ENCODE assay signal across 8 mouse cellular contexts in genomic region chr9:123123571-123124412, GRCm38 (mm10). TPM values are rescaled to one million over a fixed set of nuclear protein-coding genes. Genes with fewer than 3 reads are reported as not detected.
DNase-seq lines count a peak whose midpoint lies in the region; ATAC-seq and TF ChIP-seq lines count a peak whose summit lies in the region.

No protein-coding gene starts in this region.

- no peak overlapping the region for H3K27ac ChIP-seq in midbrain, postnatal 0 days (ENCODE audit: low read depth, low read length)
- H3K27ac ChIP-seq in midbrain, embryonic 10.5 days (replicated peaks), result no peak overlapping the region
- peak overlapping the region; percentile 31; the same call in 1 of the 2 replicates for H3K27ac ChIP-seq in liver, postnatal 0 days (ENCODE audit: low read depth)

- H3K36me3 ChIP-seq in midbrain, postnatal 0 days (ENCODE audit: insufficient read depth, low read length), result peaks cover 47% of the 10 kb centered on the region
- peaks cover 96% of the 10 kb centered on the region for H3K36me3 ChIP-seq in midbrain, embryonic 10.5 days
- H3K36me3 ChIP-seq in liver, postnatal 0 days (replicated peaks; ENCODE audit: insufficient read depth, low read length), result peaks cover 54% of the 10 kb centered on the region

- peak; percentile 49 for DNase-seq in CD4-positive, CD25-positive, alpha-beta regulatory T cell, adult 2 months (ENCODE audit: low read depth, low spot score)
- peak; percentile 49 for DNase-seq in midbrain, postnatal 0 days (ENCODE audit: low spot score)
- DNase-seq in midbrain, embryonic 10.5 days (ENCODE audit: low spot score), result no peak
- DNase-seq in liver, postnatal 0 days, result no peak
- DNase-seq in right cerebral cortex, postnatal 25 days, result no peak
- no peak for DNase-seq in testis, postnatal 14 days (ENCODE audit: low spot score)

- no peak overlapping the region for H3K9ac ChIP-seq in midbrain, postnatal 0 days (replicated peaks; ENCODE audit: low read length, poor library complexity, severe bottlenecking)
- H3K9ac ChIP-seq in liver, postnatal 0 days (replicated peaks), result no peak overlapping the region

- peak; percentile 85 for TF ChIP-seq CTCF in midbrain, postnatal 0 days (IDR thresholded peaks at IDR 0.05)
- TF ChIP-seq CTCF in liver, postnatal 0 days (IDR thresholded peaks at IDR 0.05; ENCODE audit: low read depth), result peak; percentile 87

- TF ChIP-seq EP300 in liver, postnatal 0 days (IDR thresholded peaks at IDR 0.05; ENCODE audit: low read depth), result no peak

- no peaks in the 10 kb centered on the region for H3K9me3 ChIP-seq in midbrain, postnatal 0 days (ENCODE audit: low read length)
- no peaks in the 10 kb centered on the region for H3K9me3 ChIP-seq in midbrain, embryonic 10.5 days (replicated peaks)
- no peaks in the 10 kb centered on the region for H3K9me3 ChIP-seq in liver, postnatal 0 days (ENCODE audit: low read length)

- WGBS in midbrain, postnatal 0 days, result 94% methylated on average over 6 of the region's 6 CpGs
- WGBS in midbrain, embryonic 10.5 days, result 94% methylated on average over 6 of the region's 6 CpGs
- 78% methylated on average over 6 of the region's 6 CpGs for WGBS in liver, postnatal 0 days (ENCODE audit: insufficient replicate concordance)

- no peak for ATAC-seq in CD4-positive, CD25-positive, alpha-beta regulatory T cell, adult 4 months
- no peak for ATAC-seq in midbrain, postnatal 0 days (ENCODE audit: low FRiP score)
- ATAC-seq in granulocyte monocyte progenitor cell, adult 5-6 weeks (replicated peaks; ENCODE audit: poor library complexity, severe bottlenecking), result peak; percentile 58
- peak; percentile 83 for ATAC-seq in liver, postnatal 0 days

- no peak overlapping the region for H3K4me3 ChIP-seq in midbrain, postnatal 0 days (ENCODE audit: low read depth, low read length)
- H3K4me3 ChIP-seq in midbrain, embryonic 10.5 days, result no peak overlapping the region
- H3K4me3 ChIP-seq in liver, postnatal 0 days (ENCODE audit: low read depth, low read length), result no peak overlapping the region

- no peaks in the 10 kb centered on the region for H3K4me1 ChIP-seq in midbrain, postnatal 0 days (ENCODE audit: insufficient read depth, low read length)
- no peaks in the 10 kb centered on the region for H3K4me1 ChIP-seq in midbrain, embryonic 10.5 days
- peaks cover 6% of the 10 kb centered on the region; the same call in 1 of the 2 replicates for H3K4me1 ChIP-seq in liver, postnatal 0 days (ENCODE audit: insufficient read depth)

- H3K27me3 ChIP-seq in midbrain, postnatal 0 days (ENCODE audit: insufficient read depth, low read length), result no peaks in the 10 kb centered on the region
- H3K27me3 ChIP-seq in midbrain, embryonic 10.5 days (ENCODE audit: low read depth, poor library complexity, severe bottlenecking), result no peaks in the 10 kb centered on the region
- H3K27me3 ChIP-seq in liver, postnatal 0 days (ENCODE audit: insufficient read depth, low read length), result no peaks in the 10 kb centered on the region

- H3K4me2 ChIP-seq in midbrain, postnatal 0 days (ENCODE audit: low read depth, low read length, poor library complexity, severe bottlenecking), result no peak overlapping the region
- H3K4me2 ChIP-seq in liver, postnatal 0 days (ENCODE audit: low read depth, low read length), result peak overlapping the region; percentile 14; the same call in 1 of the 2 replicates

RNA-seq across cellular contexts. Expression of gene Exosc7, which starts 10.8 kb away (rescaled TPM):
- 100 to 1,000 TPM; 105 to 108 TPM for polyA plus RNA-seq in CD4-positive, CD25-positive, alpha-beta regulatory T cell, adult 4 months (2017; shearing (Covaris generic))
- total RNA-seq in midbrain, postnatal 0 days (2014; rRNA removed), result 21.4 and 36.7 TPM in 2 replicates
- polyA plus RNA-seq in midbrain, postnatal 0 days (2015; fragmentation: Nextera tagmentation; extraction: Ambion mirVana), result 59.3 and 61.1 TPM in 2 replicates
- polyA plus RNA-seq in midbrain, embryonic 10.5 days (2016; fragmentation: Nextera tagmentation; extraction: Ambion mirVana), result 138 and 157 TPM in 2 replicates
- 85.4 and 103 TPM in 2 replicates for total RNA-seq in granulocyte monocyte progenitor cell, adult 5-6 weeks (2014; fragmentation: Nextera tagmentation)
- 119 and 126 TPM in 2 replicates for total RNA-seq in granulocyte monocyte progenitor cell, adult 5-6 weeks (2017)
- polyA plus RNA-seq in liver, postnatal 0 days (2015; fragmentation: Nextera tagmentation; extraction: Ambion mirVana), result 48.8 and 52.1 TPM in 2 replicates

RNA-seq across cellular contexts. Expression of gene Zdhhc3, which starts 10.8 kb away (rescaled TPM):
- 10 to 100 TPM; 11.5 to 13.1 TPM for polyA plus RNA-seq in CD4-positive, CD25-positive, alpha-beta regulatory T cell, adult 4 months (2017; shearing (Covaris generic))
- total RNA-seq in midbrain, postnatal 0 days (2014; rRNA removed), result 72.5 and 76.7 TPM in 2 replicates
- polyA plus RNA-seq in midbrain, postnatal 0 days (2015; fragmentation: Nextera tagmentation; extraction: Ambion mirVana), result 85.4 and 86.9 TPM in 2 replicates
- 79.2 and 81.9 TPM in 2 replicates for polyA plus RNA-seq in midbrain, embryonic 10.5 days (2016; fragmentation: Nextera tagmentation; extraction: Ambion mirVana)
- total RNA-seq in granulocyte monocyte progenitor cell, adult 5-6 weeks (2014; fragmentation: Nextera tagmentation), result 66.7 and 68.4 TPM in 2 replicates
- total RNA-seq in granulocyte monocyte progenitor cell, adult 5-6 weeks (2017), result 43.1 and 47.1 TPM in 2 replicates
- 17.8 and 19.1 TPM in 2 replicates for polyA plus RNA-seq in liver, postnatal 0 days (2015; fragmentation: Nextera tagmentation; extraction: Ambion mirVana)

RNA-seq across cellular contexts. Expression of gene Clec3b, which starts 27.0 kb away (rescaled TPM):
- polyA plus RNA-seq in CD4-positive, CD25-positive, alpha-beta regulatory T cell, adult 4 months (2017; shearing (Covaris generic)), result not detected
- total RNA-seq in midbrain, postnatal 0 days (2014; rRNA removed), result 1.3 TPM in 2 replicates
- polyA plus RNA-seq in midbrain, postnatal 0 days (2015; fragmentation: Nextera tagmentation; extraction: Ambion mirVana), result 3.7 and 4.9 TPM in 2 replicates
- polyA plus RNA-seq in midbrain, embryonic 10.5 days (2016; fragmentation: Nextera tagmentation; extraction: Ambion mirVana), result 0.20 TPM in 1 of 2 replicates, not detected in the other
- total RNA-seq in granulocyte monocyte progenitor cell, adult 5-6 weeks (2014; fragmentation: Nextera tagmentation), result not detected in 2 replicates
- total RNA-seq in granulocyte monocyte progenitor cell, adult 5-6 weeks (2017), result not detected in 2 replicates
- 0.28 TPM in 1 of 2 replicates, not detected in the other for polyA plus RNA-seq in liver, postnatal 0 days (2015; fragmentation: Nextera tagmentation; extraction: Ambion mirVana)

Comparison
In these comparisons a context has a peak if more than half of its experiments do, and no peak if none do; other contexts are left out.
1. DNase-seq: peak in CD4-positive, CD25-positive, alpha-beta regulatory T cell, adult 2 months (single experiment) and midbrain, postnatal 0 days (single experiment); none in midbrain, embryonic 10.5 days (single experiment), liver, postnatal 0 days (single experiment), right cerebral cortex, postnatal 25 days (single experiment) and testis, postnatal 14 days (single experiment).
2. ATAC-seq: peak in granulocyte monocyte progenitor cell, adult 5-6 weeks (single experiment) and liver, postnatal 0 days (single experiment); none in CD4-positive, CD25-positive, alpha-beta regulatory T cell, adult 4 months (single experiment) and midbrain, postnatal 0 days (single experiment).